Mouse (Mus musculus) frontal cortex, adult 2 months (tissue): ENCODE results near the gene Cbx5. TPM values are rescaled to one million over a fixed set of nuclear protein-coding genes. Genes with fewer than 3 reads are reported as not detected.

ENCODE experiments used
- DNase-seq, 2 experiments: peaks; one replicate each; pipeline ENCODE4 v3.0.0; 2022; ENCODE audit warnings: low spot score in 1 of 2; ENCODE audit errors: extremely low spot score in 1 of 2
- polyA plus RNA-seq: library from polyadenylated mRNA; depleted of rRNA; stranded (reverse); fragments of >200 nt; gene quantifications from 2 replicates; pipeline ENCODE4 v1.2.3, GENCODE M21; 2012

Gene Cbx5
- polyA plus RNA-seq, 1 experiment: 79.9 TPM

DNA sequence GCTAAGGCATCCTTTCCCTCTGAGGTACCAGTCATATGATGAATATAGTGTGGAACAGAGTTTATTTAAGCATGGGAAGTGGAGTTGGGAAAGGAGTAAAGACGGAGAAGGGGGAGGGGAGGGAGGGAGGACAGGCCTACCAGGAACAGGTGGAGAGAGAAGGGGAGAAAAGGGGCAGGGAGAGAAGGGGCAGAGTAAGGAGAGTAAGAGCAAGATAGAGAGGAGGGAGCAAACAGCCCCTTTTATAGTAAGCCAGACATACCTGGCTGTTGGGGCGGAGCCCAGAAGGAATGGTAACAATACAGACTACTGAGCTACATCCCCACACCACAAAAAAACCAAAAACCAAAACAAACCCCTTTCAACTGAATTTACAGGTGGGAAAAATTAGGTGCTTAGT, 23.6 kb downstream of the Cbx5 start:
- DNase-seq: no peak

DNA sequence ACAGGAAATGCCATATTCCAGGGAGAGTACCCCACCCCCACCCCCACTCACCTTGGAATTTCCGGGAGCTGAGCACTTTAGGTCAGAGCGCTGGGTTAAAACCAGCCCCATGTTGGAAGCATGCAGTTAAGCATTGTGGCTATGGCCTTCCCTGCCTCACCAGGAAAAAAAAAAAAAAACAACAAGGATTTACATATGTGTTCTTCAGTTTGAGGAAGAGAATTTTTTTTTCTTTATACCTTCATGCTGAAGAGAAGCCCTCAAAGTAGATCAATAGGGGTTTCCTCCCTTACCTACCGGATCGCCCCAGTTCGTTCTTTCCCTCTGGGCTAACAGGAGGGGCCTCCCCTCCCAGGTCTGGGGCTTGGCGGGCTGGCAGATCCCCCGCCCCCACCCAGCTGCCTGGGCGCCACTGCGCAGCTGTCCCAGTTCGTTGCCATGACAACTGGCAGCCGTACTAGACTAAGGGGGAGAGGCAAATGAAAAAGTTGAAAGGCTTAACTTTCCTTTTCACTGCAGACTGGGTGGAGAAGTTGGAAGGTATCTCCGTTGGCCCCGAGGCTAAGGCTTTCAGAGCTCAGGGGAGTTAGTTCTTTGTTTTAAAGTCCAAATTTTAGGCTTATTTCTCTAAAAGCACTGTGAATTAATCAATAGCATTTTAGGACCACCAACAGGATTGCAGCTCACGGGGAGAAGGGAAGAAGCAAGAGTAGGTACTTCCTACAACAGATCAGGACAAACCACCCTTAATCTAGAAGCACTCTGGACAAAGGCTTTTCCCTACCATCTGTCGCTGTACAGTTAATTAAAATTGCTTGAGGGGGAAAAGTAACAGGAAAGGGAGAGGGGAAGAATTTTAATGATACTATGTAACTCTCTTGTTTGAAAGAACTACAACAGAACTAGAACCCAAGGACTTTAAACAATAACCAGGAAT, 24.4 kb downstream of the Cbx5 start:
- peak; percentile 70 to 94 for DNase-seq

DNA sequence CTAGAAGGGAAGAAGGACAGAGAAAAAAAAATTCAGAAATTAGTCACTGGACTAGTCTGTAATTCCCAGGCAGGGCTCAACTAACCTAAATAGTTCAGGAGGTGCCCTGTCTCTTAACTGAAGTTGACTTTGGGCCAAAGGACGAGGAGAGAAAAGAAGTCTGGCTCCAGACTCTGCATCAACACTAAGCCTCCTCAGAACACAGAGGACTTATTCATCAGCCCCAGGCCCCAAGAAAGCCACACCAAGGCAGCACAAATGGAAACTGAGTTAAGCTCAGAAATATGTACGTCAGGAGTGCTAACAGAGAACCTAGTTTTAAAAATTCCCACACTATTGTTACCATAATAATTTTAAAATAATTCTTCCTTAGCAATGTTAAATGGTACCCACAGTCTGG, 25.5 kb downstream of the Cbx5 start:
- peak in 1 of 2 experiments; percentile 19 for DNase-seq

DNA sequence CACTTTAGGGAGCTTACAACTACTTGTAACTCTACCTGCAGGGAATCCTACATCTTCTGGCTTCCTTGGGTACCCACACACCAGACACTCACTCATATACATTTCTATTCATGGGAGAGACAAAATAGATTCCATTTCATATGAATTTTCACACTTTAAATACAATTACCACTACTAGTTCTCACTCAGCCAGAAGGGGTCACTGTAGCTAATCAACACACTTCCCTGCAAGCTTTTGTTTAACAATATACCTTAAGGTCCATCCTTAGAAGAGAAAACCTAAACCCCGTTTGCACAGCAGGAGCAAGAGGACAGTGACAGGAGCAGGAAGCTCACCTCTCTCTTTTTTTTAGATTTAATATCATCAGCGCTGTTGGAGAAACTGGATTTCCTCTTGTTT, 34.5 kb downstream of the Cbx5 start:
- no peak for DNase-seq

DNA sequence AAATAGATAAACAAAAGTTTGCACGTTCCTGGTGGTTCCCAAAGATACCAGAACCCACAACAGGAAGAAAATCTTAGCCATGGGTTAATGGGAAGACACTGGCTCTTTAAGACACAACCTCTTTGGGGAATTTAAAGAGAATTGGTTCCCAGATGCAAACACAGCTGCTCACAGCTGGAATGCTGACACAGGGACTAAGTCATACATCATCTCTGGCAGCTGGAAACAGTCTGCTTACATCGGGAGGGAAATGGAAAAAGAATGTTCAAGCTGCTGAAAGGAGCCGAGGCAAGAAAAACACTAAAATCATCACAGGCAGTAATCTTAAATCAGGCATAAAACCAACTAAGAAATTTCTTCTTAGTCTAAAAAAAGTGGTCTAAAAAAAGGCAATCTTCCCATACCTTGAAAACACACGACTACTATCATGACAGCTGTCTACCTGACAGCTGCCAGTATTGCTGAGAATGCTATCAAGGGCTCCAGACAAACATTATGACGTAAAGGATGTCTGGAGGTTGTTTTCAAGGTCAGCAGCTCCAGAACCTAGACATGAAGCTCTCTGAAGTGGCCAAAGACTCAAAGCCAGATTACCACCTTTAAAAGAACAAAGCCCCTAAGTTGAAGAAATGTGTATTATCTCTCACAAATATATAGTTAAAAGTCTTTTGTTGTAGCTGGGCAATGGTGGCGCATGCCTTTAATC, 37.4 kb downstream of the Cbx5 start:
- DNase-seq: no peak

DNA sequence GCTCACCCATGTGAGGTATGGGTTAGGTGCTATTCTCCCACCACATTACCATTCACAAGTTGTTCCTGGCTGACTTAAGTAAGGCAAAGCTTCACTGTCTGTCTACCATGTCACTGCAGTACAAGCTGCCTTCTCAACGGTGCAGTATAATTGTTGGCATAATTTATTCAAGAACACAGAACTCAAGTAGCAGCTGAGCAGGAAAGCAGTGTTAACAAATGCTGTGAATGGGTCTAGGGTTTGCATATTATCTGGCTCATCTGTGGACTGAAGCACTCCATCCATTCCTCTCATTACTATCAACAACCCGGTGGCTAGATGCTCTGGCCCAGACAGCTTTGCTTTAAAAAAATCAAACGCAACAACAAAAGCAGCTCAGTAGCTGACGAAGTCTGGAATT, 41.8 kb downstream of the Cbx5 start:
- no peak for DNase-seq

DNA sequence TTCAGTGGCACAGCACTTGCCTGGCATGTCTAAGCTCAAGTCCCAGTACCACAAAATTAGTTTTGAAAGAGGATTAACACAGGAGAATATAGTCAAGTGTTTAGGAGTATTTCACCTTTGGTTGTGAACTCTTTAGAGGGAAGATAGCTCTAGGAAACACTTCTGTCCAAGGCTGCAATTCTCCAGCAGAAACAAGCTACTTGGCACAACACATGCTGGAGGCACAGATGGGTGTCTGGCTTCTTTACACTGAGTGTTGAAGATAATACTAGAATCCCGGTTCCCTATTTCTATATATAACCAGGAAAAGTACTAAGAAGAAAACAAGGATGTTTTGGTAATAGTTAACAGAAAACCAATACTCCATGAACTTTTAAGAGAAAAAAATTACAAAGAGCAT, 42.8 kb downstream of the Cbx5 start:
- no peak for DNase-seq

DNA sequence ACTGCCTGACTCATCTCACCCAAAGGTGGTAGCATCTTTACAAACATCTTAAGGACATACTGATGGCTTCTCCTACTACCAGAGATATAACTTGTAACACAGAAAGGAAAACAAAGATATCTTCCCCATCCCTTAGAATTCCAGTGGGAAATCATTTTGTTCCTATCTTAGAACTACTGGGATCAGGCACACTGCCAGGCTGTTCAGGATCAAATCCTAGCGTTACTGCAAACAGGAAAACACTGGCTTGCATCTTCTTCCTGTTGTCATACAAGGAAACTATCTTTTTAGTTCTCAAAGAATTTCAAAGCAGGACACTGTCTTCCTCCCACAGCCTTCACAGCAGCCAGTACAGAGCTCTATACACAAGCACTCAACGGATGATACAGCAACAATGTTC, 46.0 kb downstream of the Cbx5 start:
- no peak for DNase-seq

DNA sequence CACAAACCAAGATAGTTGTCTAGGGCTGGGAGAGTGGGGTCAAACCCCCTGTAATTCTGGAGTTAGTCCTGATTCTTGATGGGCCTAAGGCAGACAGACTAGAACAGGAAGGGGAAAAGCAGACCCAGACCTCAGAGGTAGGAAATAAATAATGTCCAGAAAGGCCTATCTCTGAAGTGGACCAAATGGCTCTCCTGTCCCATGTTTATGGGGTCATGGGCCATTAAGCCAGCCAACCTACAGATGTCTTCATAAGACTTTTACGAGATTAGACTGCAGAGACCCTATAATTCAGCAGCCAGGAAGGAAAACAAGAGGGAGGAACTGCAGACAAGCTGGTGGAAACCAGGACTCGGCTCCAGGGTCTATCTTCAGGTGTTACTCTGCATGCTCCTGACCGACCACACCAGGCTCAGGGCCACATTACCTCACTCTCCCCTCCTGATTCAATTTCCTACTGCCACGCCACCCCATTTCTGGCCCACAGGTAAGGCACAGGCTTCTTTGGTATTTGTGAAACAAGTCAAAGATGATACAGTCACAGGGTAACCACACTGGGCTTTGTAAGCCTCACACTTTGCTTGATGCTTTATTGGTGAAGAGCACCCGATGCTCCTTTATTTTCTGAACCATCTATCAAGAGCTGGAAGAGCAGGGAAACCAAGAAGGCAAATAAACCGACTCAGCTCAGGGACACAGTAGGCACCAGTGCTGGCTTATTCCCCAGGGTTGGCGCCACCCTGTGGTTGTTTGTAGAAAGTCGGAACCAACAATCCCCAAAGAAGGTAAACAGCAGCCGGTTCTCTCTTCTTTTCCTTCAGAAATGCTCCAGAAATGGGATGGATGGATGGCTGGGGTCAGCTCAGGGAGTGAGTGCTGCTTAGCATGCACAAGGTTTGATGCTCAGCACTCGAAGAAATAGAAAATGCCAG, 48.8 kb downstream of the Cbx5 start:
- DNase-seq: peak in 1 of 2 experiments; percentile 68

DNA sequence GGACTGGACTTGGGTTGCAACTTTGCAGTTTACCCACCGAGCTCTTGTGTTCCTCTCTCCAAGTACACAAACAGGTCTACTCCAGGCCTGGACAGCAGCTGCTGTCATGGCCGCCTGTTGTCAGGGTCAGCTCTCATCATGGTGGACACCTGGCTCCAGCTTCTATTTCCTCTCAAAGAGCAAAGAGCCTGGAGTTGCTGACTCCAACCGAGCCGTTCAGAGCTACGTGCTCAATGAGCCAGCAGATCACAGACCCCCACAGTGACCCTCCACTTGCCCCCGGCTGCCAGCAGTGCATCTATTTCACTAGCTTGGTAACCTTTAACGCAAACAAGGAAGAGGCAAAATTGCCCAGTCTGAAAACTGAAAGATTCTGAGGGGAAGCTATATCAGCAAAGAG, 49.5 kb downstream of the Cbx5 start:
- no peak for DNase-seq

DNA sequence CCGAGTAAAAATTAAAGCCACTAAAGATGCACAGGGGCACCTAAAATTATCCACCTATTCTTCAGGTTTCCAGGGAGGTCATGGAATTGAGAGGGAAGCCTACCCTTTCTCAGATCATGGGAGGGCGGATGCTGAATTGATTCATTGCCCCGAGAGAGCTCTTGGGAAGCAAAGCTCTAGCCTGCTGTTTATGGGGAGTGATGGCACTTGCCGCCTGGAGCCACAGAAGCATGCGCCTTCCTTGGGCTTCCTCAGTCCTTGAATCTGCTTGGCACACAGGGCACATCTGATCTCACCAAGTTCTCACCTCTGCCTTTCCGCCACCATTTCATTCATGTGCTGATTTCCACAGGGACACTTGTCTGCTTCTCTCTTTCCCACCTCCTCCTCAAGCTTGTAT, 51.8 kb downstream of the Cbx5 start:
- no peak for DNase-seq

DNA sequence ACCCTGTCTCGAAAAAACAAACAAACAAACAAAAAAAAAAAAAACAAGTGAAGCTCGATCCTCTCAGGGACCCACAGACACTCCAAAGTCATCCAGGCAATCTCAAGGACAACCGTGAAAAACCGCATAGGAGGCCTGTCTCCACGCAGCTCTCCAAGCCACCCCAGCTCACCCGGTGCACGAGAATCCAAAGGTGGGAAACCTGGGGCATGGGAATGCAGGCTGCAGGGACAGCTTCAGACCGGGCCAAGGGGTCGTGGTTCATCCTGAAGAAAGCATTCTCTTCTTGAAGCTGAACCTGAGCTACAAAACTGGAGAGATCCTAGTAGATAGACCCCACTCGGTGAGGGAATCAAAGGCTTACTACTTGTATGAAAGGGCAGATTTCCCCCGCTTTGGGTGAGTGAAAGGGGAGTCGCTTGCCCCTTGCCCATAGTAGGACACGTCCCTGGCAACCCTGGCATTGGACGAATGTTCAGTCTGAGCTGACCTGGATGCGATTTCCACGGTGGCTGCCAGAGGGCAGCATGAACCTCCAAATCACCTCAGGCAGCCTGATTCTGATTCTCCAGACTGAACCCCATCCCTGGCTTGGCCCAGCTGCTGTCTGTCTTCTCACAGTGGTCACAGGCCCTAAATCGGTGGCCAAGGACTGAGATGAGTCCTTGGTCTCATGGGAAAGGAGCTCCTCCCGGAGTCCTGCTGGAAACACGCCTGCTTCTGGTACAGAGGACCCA, 54.0 kb downstream of the Cbx5 start:
- peak in 1 of 2 experiments; percentile 69 for DNase-seq

DNA sequence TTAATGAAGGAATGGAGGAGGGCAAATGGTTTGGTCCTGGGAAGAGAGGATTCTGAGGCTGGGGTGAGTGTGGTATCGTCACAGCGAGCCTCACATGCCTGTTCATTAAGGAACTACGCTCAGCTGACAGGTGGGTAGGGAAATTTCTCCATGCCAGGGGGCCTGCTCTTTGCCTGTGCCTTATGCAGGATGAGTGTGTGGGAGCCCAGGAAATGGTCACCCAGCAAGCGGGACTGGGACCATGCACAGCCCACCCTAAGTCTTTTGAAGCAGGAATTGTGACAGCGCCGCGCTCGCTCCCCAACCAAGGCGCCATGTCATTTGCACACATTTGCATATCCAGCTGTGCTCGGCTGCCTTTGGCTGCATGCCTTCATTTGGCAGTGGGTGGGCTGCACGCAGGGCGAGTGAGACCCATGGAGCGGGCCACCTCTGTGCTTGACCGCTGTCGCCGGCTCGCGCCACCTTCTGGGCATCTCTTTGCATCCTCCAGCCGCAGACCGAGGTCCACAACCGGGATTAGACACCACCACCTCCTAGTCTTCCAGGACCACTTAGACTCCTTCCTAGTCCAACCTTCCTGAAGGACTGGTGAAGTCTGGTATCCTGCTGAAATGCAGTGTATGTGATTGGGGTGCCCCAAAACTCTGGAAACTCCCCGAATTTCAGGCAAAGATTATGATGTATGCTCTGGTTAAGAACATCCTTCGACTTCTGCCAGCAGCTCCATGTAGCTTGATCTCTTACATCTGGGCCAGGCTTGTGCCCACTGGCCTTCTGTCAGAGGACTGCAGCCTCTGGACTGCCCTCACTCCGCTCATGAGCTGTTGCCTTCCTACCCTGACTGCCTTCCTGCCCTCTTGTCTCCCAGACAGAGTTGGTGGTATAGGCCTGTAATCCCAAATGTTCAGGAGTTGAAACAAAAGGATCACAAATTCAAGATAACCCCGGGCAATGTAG, 55.7 kb downstream of the Cbx5 start:
- no peak for DNase-seq

DNA sequence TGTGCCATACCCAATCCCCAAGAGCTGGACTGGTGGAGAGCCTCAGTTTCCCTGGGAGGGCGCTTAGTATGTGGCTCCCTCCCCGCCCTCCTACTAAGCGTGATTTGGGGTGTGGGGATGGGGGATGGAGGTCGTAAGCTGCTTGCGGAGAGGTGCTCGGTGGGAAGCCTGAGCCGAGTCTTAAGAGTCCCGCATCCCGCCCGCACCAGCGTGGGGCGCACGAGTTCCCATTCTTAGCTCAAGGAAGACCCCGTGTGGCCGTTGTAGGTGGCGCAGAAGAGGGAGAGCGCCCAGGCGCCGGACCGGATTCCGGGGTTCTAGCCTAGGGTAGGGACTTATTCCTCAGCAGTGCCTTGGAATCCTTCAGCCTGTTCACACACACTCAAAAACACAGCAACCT, 56.5 kb downstream of the Cbx5 start:
- DNase-seq: peak in 1 of 2 experiments; percentile 71

DNA sequence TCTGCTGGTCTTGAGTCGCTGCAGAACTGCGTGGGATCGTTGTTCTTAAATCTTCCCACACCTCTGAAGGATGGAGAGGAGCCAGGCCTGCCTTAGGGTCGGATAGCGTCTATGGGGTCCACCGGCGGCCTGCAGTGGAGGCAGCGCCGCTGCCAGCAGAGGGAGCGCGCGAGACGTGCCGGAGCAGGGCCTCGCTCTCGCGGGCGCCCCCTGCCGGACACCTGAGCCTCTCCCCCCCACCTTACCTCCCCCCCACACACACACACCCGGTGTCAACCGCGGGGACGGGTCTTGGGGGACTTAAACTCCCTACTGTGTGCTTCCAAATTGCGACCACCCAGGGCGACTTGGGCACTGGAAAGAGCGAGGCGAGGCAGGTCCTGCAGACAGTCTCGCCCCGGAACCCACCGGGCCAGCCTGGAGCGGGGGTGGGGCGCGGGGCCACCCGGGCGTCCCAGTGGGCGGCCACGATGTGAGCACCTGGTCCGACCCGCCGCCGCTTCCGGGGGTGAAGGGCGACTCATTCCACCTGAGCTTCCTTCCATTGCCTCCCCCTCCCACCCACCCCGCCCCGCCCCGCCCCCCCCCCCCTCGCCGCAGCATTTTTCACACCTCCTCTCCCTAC, 57.3 kb downstream of the Cbx5 start:
- DNase-seq: peak in 1 of 2 experiments; percentile 80

DNA sequence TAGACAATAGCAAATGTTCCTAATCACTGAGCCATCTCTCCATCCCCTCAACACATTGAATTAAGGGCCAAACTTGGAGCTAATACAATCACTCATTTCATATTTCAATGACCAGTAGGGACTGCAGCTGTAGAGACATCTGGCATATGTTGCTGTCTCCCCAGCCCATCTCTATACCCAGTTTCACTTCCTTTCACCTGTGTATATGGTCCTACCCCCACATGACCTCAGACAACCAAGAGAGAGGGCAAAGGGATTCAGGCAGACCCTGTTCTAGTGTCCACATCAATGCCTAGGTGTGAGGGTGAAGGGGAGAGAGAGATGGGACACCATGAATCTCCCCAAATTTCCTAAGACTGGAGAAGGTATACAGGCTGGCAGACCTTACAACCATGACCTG, 59.2 kb downstream of the Cbx5 start:
- DNase-seq: no peak

DNA sequence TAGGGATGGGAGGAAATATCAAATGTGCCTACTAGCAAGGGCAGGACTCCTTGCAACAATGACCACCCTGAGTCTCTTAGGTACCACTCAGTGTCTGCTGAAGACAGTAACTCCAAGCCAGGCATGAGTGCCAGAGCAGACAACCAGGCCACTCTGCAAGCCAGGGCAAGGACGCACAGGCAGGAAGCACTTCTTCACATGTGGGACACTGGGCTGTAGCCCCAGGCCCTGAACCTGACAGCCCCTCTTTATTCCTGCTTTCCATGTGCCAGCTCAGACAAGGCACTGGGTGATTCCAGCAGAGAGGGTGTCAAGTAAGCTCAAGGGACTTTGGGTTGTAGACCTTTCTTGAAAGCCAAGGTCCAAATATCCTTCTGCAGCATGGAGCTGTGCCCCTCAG, 60.8 kb downstream of the Cbx5 start:
- no peak for DNase-seq

DNA sequence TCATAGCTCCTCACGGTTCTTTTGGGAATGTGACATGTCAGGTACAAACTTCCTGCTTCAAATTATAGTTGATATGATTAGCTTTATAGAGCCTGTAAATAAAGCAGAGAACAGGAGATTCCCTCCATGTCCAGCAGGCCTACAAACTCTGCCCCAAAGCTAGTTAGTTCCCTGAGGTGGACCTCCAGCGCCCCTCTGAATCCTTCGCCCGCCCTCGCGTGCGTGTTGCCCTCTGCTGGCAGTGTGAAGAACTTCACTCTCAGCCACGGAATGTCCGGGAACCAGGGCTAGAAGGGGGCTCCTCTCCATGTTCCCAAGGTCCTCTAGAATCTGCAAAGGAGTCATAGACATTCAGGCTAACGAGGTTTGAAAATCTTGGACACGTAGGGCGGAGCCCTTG, 61.5 kb downstream of the Cbx5 start:
- DNase-seq: no peak

DNA sequence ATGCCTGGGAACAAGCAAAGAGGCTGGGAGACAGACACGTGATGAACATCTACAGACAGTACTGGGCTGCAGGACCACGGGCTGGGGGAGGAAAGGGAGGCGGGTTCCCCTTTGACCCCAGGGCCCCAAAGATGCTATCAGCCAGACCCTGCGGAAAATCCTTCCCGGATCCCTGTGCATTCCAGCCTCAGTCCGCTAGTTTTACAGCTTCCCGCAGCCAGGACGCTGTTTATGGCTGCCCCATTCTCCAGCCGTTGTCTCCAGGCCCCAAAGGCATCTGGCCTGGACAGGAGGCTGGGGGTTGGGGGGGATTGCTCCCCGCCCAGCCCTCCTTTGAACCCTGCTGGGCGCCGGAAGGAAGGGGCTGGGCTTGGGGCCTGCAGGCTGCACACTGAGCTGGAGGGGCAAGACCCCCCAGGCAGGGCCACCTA, 62.0 kb downstream of the Cbx5 start:
- no peak for DNase-seq
